ENCODE assay signal across 8 mouse cellular contexts in the genomic region with DNA sequence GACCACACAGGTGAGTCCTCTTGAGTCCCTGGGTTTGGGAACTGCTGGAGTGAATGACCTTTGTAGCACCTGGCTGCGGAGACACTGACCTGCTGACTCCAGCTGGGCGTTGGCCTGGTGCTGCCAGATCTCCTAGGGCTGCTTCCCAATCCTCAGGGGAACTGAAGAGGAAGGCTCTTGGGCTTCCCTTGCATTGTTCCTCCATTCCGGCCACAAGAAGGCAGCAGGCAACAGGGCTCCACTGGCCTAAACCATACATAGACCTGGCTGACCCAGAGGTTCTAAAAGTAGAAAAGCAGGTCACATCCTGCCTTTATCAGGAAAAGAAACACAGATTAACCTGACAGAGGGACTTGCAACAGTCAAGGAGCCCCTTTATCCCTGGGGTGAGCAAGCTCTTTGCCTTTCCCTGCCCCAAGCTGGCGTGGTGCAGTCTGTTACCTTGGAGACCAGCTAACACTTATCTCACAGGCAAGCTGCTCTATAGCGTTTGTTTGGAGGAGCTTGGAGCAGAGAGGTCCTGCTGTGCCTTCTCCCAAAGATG. TPM values are rescaled to one million over a fixed set of nuclear protein-coding genes. Genes with fewer than 3 reads are reported as not detected.
A peak's percentile ranks its signal among the peaks of the same experiment; 100 is the strongest.
DNase-seq lines count a peak whose midpoint lies in the region; TF ChIP-seq lines count a peak whose summit lies in the region.
"Had no signal": no experiment of that assay in that cellular context is flagged by ENCODE, and none has a peak within 500 bp of the region (broad histone marks: within the 10 kb centered on the region; RNA-seq: fewer than 3 reads in every experiment).

No protein-coding gene starts in this region.

- no peak overlapping the region for H3K9ac ChIP-seq in ES-Bruce4 (ENCODE audit: low read depth, poor library complexity, severe bottlenecking)
- H3K9ac ChIP-seq: limb, embryonic 15.5 days had no signal

- H3K27ac ChIP-seq in ES-Bruce4 (ENCODE audit: insufficient read depth, low read length) = no peak overlapping the region
- H3K27ac ChIP-seq: limb, embryonic 15.5 days had no signal

- no peak for TF ChIP-seq CTCF in E14TG2a.4 (conservative IDR thresholded peaks at IDR 0.05; ENCODE audit: low read length)
- TF ChIP-seq CTCF in ES-Bruce4 (IDR thresholded peaks at IDR 0.05; ENCODE audit: low read depth, low read length) = no peak

- no peaks in the 10 kb centered on the region for H3K9me3 ChIP-seq in E14TG2a.4 (ENCODE audit: low read length)
- H3K9me3 ChIP-seq in ES-Bruce4 (replicated peaks; ENCODE audit: control insufficient read depth, insufficient read depth, low read length, poor library complexity, severe bottlenecking) = no peaks in the 10 kb centered on the region
- H3K9me3 ChIP-seq: limb, embryonic 15.5 days had no signal

- peak overlapping the region; percentile 39 for H3K4me3 ChIP-seq in E14TG2a.4 (replicated peaks; ENCODE audit: low read length)
- no peak overlapping the region for H3K4me3 ChIP-seq in ES-Bruce4 (ENCODE audit: low read depth, low read length)
- H3K4me3 ChIP-seq: limb, embryonic 15.5 days had no signal

- H3K4me1 ChIP-seq in E14TG2a.4 (replicated peaks; ENCODE audit: low read depth, low read length) (peaks cover 51% of the 10 kb centered on the region), ES-Bruce4 (ENCODE audit: control insufficient read depth, insufficient read depth, low read length) (peaks cover 4% of the 10 kb centered on the region)

- TF ChIP-seq POLR2A in ES-Bruce4 (IDR thresholded peaks at IDR 0.05; ENCODE audit: insufficient read depth, low read length) = no peak

- peak; percentile 56; the same call in 1 of the 2 replicates for TF ChIP-seq EP300 in ES-Bruce4 (IDR thresholded peaks at IDR 0.05; ENCODE audit: insufficient read depth, low read depth, low read length)

- H3K27me3 ChIP-seq in E14TG2a.4 (ENCODE audit: insufficient read depth, low read length) = peaks cover 15% of the 10 kb centered on the region
- no peaks in the 10 kb centered on the region for H3K27me3 ChIP-seq in ES-Bruce4 (ENCODE audit: control insufficient read depth, insufficient read depth, low read length, poor library complexity, severe bottlenecking)
- H3K27me3 ChIP-seq: limb, embryonic 15.5 days had no signal

- H3K36me3 ChIP-seq in E14TG2a.4 (ENCODE audit: insufficient read depth, low read length) (0 out of 2 replicates have a peak, but pooled peaks cover under 1% of the 10 kb centered on the region), ES-Bruce4 (ENCODE audit: control insufficient read depth, insufficient read depth, low read length, poor library complexity, severe bottlenecking) (no peaks in the 10 kb centered on the region)
- H3K36me3 ChIP-seq: limb, embryonic 15.5 days had no signal

- DNase-seq in heart, adult 18-20 months = peak; percentile 62 to 84
- DNase-seq in kidney, postnatal 14 days = peak; percentile 61
- DNase-seq in retina, embryonic 14.5 days (ENCODE audit: low spot score) = peak; percentile 37
- DNase-seq in spleen, adult 18-20 months = no peak
- DNase-seq in gastrocnemius, adult 18-20 months (ENCODE audit: low spot score) = no peak

RNA-seq across cellular contexts. Expression of a gene that starts 0.5 kb away (rescaled TPM):
- not detected in 2 replicates for polyA plus RNA-seq in ES-Bruce4 (2011; ENCODE audit: insufficient read depth, insufficient read length, low read depth, missing spikeins)
- 1 to 10 TPM; 1.9 to 2.2 TPM for total RNA-seq in heart, adult 18-20 months (2021)
- under 1 TPM; 0.39 to 0.50 TPM for total RNA-seq in gastrocnemius, adult 18-20 months (2021)
- polyA plus RNA-seq: limb, embryonic 15.5 days had no signal

Comparison
In these comparisons a context has a peak if more than half of its experiments do, and no peak if none do; other contexts are left out.
1. DNase-seq: peak in heart, adult 18-20 months (2 of 2), kidney, postnatal 14 days (single experiment) and retina, embryonic 14.5 days (single experiment); none in spleen, adult 18-20 months (0 of 2) and gastrocnemius, adult 18-20 months (single experiment).